Mouse (Mus musculus) forebrain, embryonic 11.5 days (tissue): ENCODE data around the gene Kcnk3. TPM values are rescaled to one million over a fixed set of nuclear protein-coding genes. Genes with fewer than 3 reads are reported as not detected.

Experiments
- ATAC-seq: fragments of 200-750 bp; cut with Nextera tagmentation; replicated peaks from 2 replicates; pipeline ENCODE4 v1.8.0; 2017; ENCODE audit warnings: moderate TSS enrichment; ENCODE audit not compliant: low FRiP score
- DNase-seq: peaks from one replicate; pipeline ENCODE4 v3.0.0-alpha.2; 2017; ENCODE audit warnings: low spot score
- H3K27ac ChIP-seq: fragments of 300-500 bp; sonication (generic); 2 replicates; pipeline ENCODE4 v1.5.1; 2014; ENCODE audit warnings: low read depth, low read length
- H3K27me3 ChIP-seq: fragments of 300-500 bp; sonication (generic); 2 replicates; pipeline ENCODE4 v1.6.1; 2014; ENCODE audit warnings: mild to moderate bottlenecking, low read length, mixed read lengths; ENCODE audit not compliant: control insufficient read depth, insufficient read depth
- H3K36me3 ChIP-seq: fragments of 300-500 bp; sonication (generic); 2 replicates; pipeline ENCODE4 v1.6.1; 2014; ENCODE audit warnings: mild to moderate bottlenecking, low read length, moderate library complexity, mixed read lengths; ENCODE audit not compliant: control insufficient read depth, insufficient read depth
- H3K4me1 ChIP-seq: fragments of 300-500 bp; sonication (generic); replicated peaks from 2 replicates; pipeline ENCODE4 v1.6.1; 2014; ENCODE audit warnings: low read length, mixed read lengths; ENCODE audit not compliant: control insufficient read depth, insufficient read depth
- H3K4me2 ChIP-seq: fragments of 300-500 bp; sonication (generic); 2 replicates; pipeline ENCODE4 v1.6.1; 2014; ENCODE audit warnings: low read depth, mild to moderate bottlenecking, low read length, moderate library complexity, mixed read lengths; ENCODE audit not compliant: severe bottlenecking
- H3K4me3 ChIP-seq: fragments of 300-500 bp; sonication (generic); 2 replicates; pipeline ENCODE4 v1.5.1; 2014; ENCODE audit warnings: low read depth, low read length
- H3K9ac ChIP-seq: fragments of 300-500 bp; sonication (generic); 2 replicates; pipeline ENCODE4 v1.6.1; 2014; ENCODE audit warnings: low read length
- H3K9me3 ChIP-seq: fragments of 300-500 bp; sonication (generic); 2 replicates; pipeline ENCODE4 v1.6.1; 2016; ENCODE audit warnings: low read length, mixed read lengths; ENCODE audit not compliant: control insufficient read depth
- WGBS: fragments of 180-500 bp; shearing (Covaris S2); extraction: QIAGEN DNeasy Blood & Tissue Kit; methylation state at CpG from one replicate; pipeline ENCODE4 v1.1.7; 2014; 5-methylcytosine and 5-hydroxymethylcytosine counted together
- polyA plus RNA-seq: library from polyadenylated mRNA; unstranded; fragments of >200 nt; fragmentation: Nextera tagmentation; extraction: Ambion mirVana; gene quantifications from 2 replicates; pipeline ENCODE4 v1.2.1, GENCODE M21; 2014

Gene Kcnk3
- polyA plus RNA-seq, 1 experiment from 2014 or later: 0.20 TPM

DNA sequence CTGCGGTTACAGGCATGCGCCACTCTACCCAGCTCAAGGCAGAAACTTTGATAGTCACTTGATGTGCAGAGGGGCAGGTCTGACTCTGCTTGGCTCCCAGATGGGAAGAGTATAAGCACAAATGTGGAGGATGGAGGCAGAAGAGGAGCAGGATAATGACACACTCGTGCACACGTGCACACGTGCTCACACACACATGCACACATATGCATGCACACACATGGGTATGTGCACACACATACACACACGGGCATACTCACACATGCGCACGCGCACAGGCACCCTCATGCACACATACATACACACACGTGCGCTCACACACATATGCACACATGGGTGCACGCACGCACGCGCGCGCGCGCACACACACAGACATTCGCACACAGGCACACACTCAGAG, 32.6 kb downstream of the Kcnk3 start:
- no peak overlapping the region for H3K27ac ChIP-seq
- DNase-seq: no peak
- ATAC-seq: no peak
- 96% methylated on average over 20 of the region's 20 CpGs for WGBS
- H3K4me3 ChIP-seq: no peak overlapping the region
- H3K4me1 ChIP-seq: peaks cover 5% of the 10 kb centered on the region
- H3K27me3 ChIP-seq: peaks cover 22% of the 10 kb centered on the region
- H3K4me2 ChIP-seq: no peak overlapping the region
- no peak overlapping the region for H3K9ac ChIP-seq
- H3K9me3 ChIP-seq: no peaks in the 10 kb centered on the region
- no peaks in the 10 kb centered on the region for H3K36me3 ChIP-seq

DNA sequence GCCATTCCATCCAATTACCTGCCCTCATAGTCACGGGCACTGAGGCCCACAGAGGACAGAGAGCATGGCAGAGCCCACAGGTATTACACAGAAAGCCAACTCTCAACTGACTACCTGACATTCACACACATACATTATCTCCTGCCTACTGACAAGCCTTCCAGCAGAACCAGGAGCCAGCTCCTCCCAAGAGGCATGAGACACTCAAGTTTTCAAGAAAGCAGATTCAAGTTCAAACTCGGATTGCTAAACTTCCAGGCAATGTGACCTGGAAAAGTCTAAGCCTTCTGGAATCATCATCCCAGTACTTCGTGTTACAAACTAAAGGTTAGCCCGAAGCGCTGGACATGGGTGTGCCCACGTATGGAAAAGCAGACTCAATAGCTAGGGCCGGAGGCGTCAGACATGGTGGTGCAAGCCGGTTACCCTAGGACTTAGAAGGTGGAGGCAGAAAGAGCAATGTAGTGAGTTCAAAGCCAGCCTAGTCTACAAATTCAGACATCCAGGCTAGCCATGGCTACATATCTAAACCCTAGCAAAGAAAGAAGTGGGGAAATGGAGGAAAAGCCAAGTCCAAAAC, 33.3 kb downstream of the Kcnk3 start:
- H3K36me3 ChIP-seq: no peaks in the 10 kb centered on the region
- H3K27ac ChIP-seq: no peak overlapping the region
- H3K4me3 ChIP-seq: no peak overlapping the region
- no peak for ATAC-seq
- H3K4me1 ChIP-seq: peaks cover 5% of the 10 kb centered on the region
- H3K9ac ChIP-seq: no peak overlapping the region
- no peaks in the 10 kb centered on the region for H3K9me3 ChIP-seq
- H3K4me2 ChIP-seq: no peak overlapping the region
- H3K27me3 ChIP-seq: peaks cover 22% of the 10 kb centered on the region
- 89% methylated on average over 9 of the region's 9 CpGs for WGBS
- no peak for DNase-seq

DNA sequence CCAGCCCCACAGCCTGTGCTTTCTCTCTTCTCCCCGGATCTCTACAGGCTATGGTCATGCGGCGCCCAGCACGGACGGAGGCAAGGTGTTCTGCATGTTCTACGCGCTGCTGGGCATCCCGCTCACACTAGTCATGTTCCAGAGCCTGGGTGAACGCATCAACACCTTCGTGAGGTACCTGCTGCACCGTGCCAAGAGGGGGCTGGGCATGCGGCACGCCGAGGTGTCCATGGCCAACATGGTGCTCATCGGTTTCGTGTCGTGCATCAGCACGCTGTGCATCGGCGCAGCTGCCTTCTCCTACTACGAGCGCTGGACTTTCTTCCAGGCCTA, 33.8 kb downstream of the Kcnk3 start:
- Histone ChIP-seq H3K27me3 (peaks cover 22% of the 10 kb centered on the region), H3K4me3 (peak overlapping the region; percentile 38), H3K4me1 (peaks cover 5% of the 10 kb centered on the region), H3K9me3 (no peaks in the 10 kb centered on the region), H3K36me3 (no peaks in the 10 kb centered on the region), H3K9ac (peak overlapping the region; percentile 24; the same call in 1 of the 2 replicates), H3K4me2 (peak overlapping the region; percentile 79; the same call in 1 of the 2 replicates), H3K27ac (no peak overlapping the region)
- DNase-seq (peak; percentile 55), ATAC-seq (peak; percentile 10; the same call in 1 of the 2 replicates)
- WGBS: 49% methylated on average over 22 of the region's 22 CpGs

DNA sequence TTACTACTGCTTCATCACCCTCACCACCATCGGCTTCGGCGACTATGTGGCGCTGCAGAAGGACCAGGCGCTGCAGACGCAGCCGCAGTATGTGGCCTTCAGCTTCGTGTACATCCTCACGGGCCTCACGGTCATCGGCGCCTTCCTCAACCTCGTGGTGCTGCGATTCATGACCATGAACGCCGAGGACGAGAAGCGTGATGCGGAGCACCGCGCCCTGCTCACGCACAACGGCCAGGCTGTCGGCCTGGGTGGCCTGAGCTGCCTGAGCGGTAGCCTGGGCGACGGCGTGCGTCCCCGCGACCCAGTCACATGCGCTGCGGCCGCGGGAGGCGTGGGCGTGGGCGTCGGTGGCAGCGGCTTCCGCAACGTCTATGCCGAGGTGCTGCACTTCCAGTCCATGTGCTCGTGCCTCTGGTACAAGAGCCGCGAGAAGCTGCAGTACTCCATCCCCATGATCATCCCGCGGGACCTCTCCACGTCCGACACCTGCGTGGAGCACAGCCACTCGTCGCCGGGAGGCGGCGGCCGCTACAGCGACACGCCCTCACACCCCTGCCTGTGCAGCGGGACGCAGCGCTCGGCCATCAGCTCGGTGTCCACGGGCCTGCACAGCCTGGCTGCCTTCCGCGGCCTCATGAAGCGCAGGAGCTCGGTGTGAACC, 34.3 kb downstream of the Kcnk3 start:
- Histone ChIP-seq H3K4me1 (peaks cover 5% of the 10 kb centered on the region), H3K9me3 (no peaks in the 10 kb centered on the region), H3K4me3 (peak overlapping the region; percentile 38), H3K4me2 (peak overlapping the region; percentile 79), H3K36me3 (no peaks in the 10 kb centered on the region), H3K9ac (peak overlapping the region; percentile 43), H3K27me3 (peaks cover 22% of the 10 kb centered on the region), H3K27ac (no peak overlapping the region)
- WGBS: 2% methylated on average over 69 of the region's 69 CpGs
- DNase-seq (peak; percentile 74), ATAC-seq (peak; percentile 56)

DNA sequence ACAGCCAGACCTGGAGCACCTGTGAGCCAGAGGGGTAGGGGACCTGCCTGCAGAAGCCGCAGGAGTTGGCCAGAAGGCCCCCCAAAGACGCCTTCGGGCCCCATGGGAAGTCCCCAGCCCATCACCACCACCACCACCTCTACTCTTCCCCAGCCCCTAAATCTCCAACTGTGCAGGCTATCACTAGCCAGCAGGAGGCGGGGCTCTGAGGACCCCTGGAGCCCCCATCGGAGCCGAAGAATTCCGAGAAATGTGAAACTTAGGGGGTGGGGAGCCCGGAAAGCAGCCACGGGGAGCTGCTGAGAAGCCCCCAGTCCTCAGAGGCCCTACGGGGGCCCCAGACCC, 34.8 kb downstream of the Kcnk3 start:
- Histone ChIP-seq H3K4me3 (peak overlapping the region; percentile 38), H3K4me1 (peaks cover 5% of the 10 kb centered on the region), H3K27me3 (peaks cover 22% of the 10 kb centered on the region), H3K9me3 (no peaks in the 10 kb centered on the region), H3K9ac (peak overlapping the region; percentile 43), H3K27ac (no peak overlapping the region), H3K36me3 (no peaks in the 10 kb centered on the region), H3K4me2 (peak overlapping the region; percentile 79)
- WGBS: under 1% methylated on average over 10 of the region's 10 CpGs
- DNase-seq: peak; percentile 68
- ATAC-seq: peak; percentile 42

DNA sequence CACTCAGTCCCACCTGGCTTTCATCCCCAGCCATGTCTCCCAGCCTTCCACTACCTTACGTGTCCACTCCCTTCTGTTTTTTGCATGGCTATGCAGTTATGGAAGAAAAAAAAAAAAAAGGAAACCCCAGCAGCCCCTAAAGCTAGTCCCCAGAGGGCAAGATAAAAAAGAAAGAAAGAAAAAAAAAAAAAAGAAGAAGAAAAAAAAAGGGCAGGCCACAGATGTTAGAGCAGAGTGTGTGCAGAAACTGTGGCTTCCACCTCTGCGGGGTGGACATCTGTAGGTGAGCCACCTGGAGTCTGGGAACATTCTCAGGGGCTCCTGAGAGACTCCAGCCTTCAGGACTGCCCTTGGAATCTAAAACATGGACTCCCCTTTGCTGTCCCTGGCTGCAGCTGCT, 35.4 kb downstream of the Kcnk3 start:
- Histone ChIP-seq H3K4me2 (no peak overlapping the region), H3K27ac (no peak overlapping the region), H3K27me3 (peaks cover 22% of the 10 kb centered on the region), H3K4me3 (no peak overlapping the region), H3K36me3 (no peaks in the 10 kb centered on the region), H3K4me1 (peaks cover 5% of the 10 kb centered on the region), H3K9me3 (no peaks in the 10 kb centered on the region), H3K9ac (no peak overlapping the region)
- no peak for DNase-seq
- 52% methylated on average over 2 of the region's 2 CpGs for WGBS
- ATAC-seq: no peak

DNA sequence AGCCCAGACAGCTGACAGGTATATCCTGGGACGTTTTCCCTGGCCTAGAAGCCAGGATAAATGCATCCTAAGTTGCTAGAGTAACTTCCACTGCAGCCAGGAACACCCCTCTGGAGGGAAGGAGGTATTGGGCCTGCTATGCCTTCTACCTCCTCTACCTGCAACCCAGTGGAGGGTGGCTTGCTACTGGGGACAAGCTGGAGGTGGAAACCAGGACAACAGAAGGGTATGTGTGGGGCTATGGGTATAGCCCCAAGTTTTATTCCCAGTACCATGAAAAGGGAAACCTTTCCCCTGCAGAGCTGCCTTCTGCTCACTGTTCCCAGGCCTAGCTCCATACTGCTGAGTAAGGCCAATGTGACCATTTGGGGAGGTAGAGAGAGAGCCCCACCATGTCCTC, 36.3 kb downstream of the Kcnk3 start:
- 44% methylated on average over 1 of the region's 1 CpGs for WGBS
- H3K4me3 ChIP-seq: no peak overlapping the region
- H3K4me2 ChIP-seq: no peak overlapping the region
- H3K36me3 ChIP-seq: no peaks in the 10 kb centered on the region
- H3K9ac ChIP-seq: no peak overlapping the region
- peaks cover 5% of the 10 kb centered on the region for H3K4me1 ChIP-seq
- peaks cover 22% of the 10 kb centered on the region for H3K27me3 ChIP-seq
- ATAC-seq (no peak), DNase-seq (no peak)
- H3K27ac ChIP-seq: no peak overlapping the region
- no peaks in the 10 kb centered on the region for H3K9me3 ChIP-seq

DNA sequence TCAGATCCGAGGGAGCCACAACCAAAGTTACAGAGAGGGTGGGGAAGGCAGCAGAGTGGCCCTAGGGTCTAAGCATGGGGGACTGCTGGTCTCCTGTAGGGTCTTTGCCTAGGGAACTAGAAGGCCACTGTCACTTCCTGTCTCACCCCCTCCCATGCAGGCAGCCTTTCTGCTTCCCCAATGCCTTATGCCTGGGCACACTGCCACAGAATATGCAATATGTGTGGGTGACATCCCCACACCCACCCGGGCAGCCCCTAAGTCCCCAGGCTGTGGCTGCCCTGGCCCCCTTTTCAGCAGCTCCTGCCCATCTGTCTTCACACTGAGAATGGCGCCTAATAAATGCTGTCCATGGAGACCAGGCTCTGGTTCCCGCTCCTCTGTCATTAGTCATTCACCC, 36.9 kb downstream of the Kcnk3 start:
- Histone ChIP-seq H3K9ac (no peak overlapping the region), H3K9me3 (no peaks in the 10 kb centered on the region), H3K36me3 (no peaks in the 10 kb centered on the region), H3K4me3 (no peak overlapping the region), H3K4me2 (no peak overlapping the region), H3K4me1 (peaks cover 5% of the 10 kb centered on the region), H3K27me3 (peaks cover 22% of the 10 kb centered on the region), H3K27ac (no peak overlapping the region)
- ATAC-seq: no peak
- 64% methylated on average over 4 of the region's 4 CpGs for WGBS
- DNase-seq: no peak

DNA sequence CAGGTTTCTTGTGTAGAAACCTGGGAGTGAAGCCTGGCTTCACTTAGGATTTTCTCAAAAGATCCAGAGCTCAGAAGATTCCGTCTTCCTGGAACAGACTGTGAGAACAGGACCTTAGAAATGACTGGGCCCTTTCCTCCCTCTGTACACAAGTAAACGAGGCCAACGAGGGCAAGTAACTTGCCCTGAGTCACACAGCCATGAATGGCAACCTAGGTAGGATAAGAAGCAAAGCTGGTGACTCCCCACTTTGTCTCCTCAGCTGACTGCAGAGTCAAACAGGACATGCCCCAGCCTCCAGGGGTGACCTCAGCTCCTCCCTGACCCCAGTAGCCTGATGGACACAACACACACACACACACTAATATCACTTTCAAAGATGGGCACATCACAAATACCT, 37.4 kb downstream of the Kcnk3 start:
- H3K9ac ChIP-seq: no peak overlapping the region
- H3K4me3 ChIP-seq: no peak overlapping the region
- no peak for DNase-seq
- WGBS: 72% methylated on average over 3 of the region's 3 CpGs
- no peak overlapping the region for H3K4me2 ChIP-seq
- ATAC-seq: no peak
- H3K4me1 ChIP-seq: peaks cover 5% of the 10 kb centered on the region
- no peaks in the 10 kb centered on the region for H3K9me3 ChIP-seq
- H3K27ac ChIP-seq: no peak overlapping the region
- H3K36me3 ChIP-seq: no peaks in the 10 kb centered on the region
- H3K27me3 ChIP-seq: peaks cover 22% of the 10 kb centered on the region
